Mouse (Mus musculus): Measurements from ENCODE around the gene Slc35d1. TPM values are rescaled to one million over a fixed set of nuclear protein-coding genes. Genes with fewer than 3 reads are reported as not detected.

Slc35d1 gene
- polyA plus RNA-seq, 1 experiment from 2014 or later, result 14.5 TPM

DNA sequence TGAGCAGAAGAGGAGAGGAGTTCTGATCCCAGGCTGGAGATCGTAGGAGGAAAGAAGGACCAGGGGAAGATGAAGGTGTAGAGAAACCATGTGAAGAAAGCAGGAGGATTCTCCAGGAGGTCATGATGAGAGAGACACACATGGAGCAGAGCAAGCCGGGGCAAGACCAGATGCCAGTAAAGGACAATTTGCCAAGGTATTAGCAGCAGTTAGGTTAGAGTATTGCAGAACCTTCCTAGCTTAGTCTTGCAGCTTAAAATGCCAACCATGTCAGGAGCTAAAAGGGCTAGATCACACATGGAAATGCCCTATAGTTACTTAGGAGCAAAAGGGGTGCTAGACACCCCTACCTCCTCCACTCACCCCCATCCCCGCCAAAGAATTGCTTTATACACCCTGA is 32.3 kb upstream of the Slc35d1 start:
- 75% methylated on average over 3 of the region's 3 CpGs for WGBS
- H3K9me3 ChIP-seq (ENCODE audit: low read depth, low read length), result no peaks in the 10 kb centered on the region
- DNase-seq (no peak), ATAC-seq (ENCODE audit: insufficient read depth) (no peak)
- H3K4me2 ChIP-seq, result no peak overlapping the region
- no peaks in the 10 kb centered on the region for H3K4me1 ChIP-seq (ENCODE audit: insufficient read depth)
- H3K9ac ChIP-seq, result no peak overlapping the region
- no peaks in the 10 kb centered on the region for H3K36me3 ChIP-seq (ENCODE audit: insufficient read depth)
- H3K4me3 ChIP-seq (ENCODE audit: low read depth, low read length), result no peak overlapping the region
- H3K27ac ChIP-seq (ENCODE audit: low read depth), result no peak overlapping the region
- TF ChIP-seq CTCF (IDR thresholded peaks at IDR 0.05; ENCODE audit: low read depth), result no peak
- no peaks in the 10 kb centered on the region for H3K27me3 ChIP-seq (ENCODE audit: insufficient read depth, low read length)

DNA sequence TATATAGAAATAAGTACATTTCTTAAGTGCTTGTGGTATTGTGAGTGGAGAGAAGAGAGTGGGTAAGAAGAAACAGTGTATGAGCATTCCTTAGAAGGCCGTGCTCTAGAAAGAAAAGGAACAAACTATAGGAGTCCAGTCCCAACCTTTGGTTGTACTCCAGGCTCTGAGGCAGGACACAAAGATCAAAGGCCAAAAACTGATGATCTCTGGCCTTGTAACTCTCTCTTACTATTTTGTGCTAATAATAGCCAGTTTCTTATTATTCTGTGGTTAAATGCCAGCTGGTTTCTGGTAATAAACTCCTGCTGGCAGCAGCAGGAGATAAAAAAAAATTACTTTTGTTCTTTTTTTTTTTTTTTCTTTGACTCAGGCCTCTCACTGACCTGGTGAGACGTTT is 17.2 kb upstream of the Slc35d1 start:
- Histone ChIP-seq H3K36me3 (ENCODE audit: insufficient read depth) (no peaks in the 10 kb centered on the region), H3K27ac (ENCODE audit: low read depth) (no peak overlapping the region), H3K9me3 (ENCODE audit: low read depth, low read length) (no peaks in the 10 kb centered on the region), H3K4me2 (no peak overlapping the region), H3K9ac (no peak overlapping the region), H3K4me3 (ENCODE audit: low read depth, low read length) (no peak overlapping the region), H3K27me3 (ENCODE audit: insufficient read depth, low read length) (no peaks in the 10 kb centered on the region), H3K4me1 (ENCODE audit: insufficient read depth) (no peaks in the 10 kb centered on the region)
- no peak for TF ChIP-seq CTCF (IDR thresholded peaks at IDR 0.05; ENCODE audit: low read depth)
- DNase-seq, result no peak
- no peak for ATAC-seq (ENCODE audit: insufficient read depth)
- 56% methylated on average over 2 of the region's 2 CpGs for WGBS

DNA sequence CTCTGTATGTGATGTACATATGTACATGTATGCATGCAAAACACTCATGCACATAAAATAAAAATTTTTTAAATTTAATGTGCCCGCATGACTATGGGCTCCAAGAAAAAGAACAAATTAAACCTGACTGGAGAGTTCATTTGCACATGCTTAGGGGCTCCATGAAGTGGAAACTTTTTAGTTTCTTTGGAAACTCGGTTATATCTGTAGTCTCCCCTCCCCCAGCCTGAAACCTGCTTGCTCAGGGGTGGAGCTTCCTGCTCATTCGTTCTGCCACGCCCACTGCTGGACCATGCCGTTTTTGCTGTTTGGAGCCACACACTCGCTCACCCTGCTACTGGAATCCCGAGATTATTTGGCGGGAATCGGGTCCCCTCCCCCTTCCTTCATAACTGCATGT is 7.9 kb upstream of the Slc35d1 start:
- no peaks in the 10 kb centered on the region for H3K4me1 ChIP-seq (ENCODE audit: insufficient read depth)
- H3K9ac ChIP-seq, result no peak overlapping the region
- H3K36me3 ChIP-seq (ENCODE audit: insufficient read depth), result no peaks in the 10 kb centered on the region
- H3K27me3 ChIP-seq (ENCODE audit: insufficient read depth, low read length), result no peaks in the 10 kb centered on the region
- DNase-seq (no peak), ATAC-seq (ENCODE audit: insufficient read depth) (peak; percentile 38; the same call in 1 of the 2 replicates)
- H3K4me2 ChIP-seq, result 0 out of 2 replicates have a peak overlapping the region, but pooled peaks have one; percentile 12
- 20% methylated on average over 9 of the region's 9 CpGs for WGBS
- TF ChIP-seq CTCF (IDR thresholded peaks at IDR 0.05; ENCODE audit: low read depth), result no peak
- H3K9me3 ChIP-seq (ENCODE audit: low read depth, low read length), result no peaks in the 10 kb centered on the region
- no peak overlapping the region for H3K4me3 ChIP-seq (ENCODE audit: low read depth, low read length)
- no peak overlapping the region for H3K27ac ChIP-seq (ENCODE audit: low read depth)

DNA sequence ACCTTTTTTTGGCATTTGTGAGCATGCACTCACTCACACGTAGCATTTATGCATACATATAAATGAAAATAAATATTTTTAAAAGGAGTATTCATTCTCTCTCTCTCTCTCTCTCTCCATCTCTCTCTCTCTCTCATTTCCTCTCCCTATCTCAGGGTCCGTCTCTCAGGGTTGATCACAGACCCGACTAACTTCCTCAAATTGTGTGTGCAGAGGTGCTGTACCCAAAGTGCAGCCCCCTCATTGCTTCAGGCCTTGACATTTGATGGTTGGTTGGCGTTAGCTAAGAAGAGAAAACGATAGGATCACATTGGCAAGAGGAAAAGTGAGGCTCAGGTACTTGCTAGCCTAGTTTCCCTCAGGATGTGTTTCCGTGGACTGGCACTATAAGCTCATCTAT is 6.8 kb upstream of the Slc35d1 start:
- no peaks in the 10 kb centered on the region for H3K36me3 ChIP-seq (ENCODE audit: insufficient read depth)
- no peak overlapping the region for H3K4me3 ChIP-seq (ENCODE audit: low read depth, low read length)
- ATAC-seq (ENCODE audit: insufficient read depth), result no peak
- no peak for TF ChIP-seq CTCF (IDR thresholded peaks at IDR 0.05; ENCODE audit: low read depth)
- no peaks in the 10 kb centered on the region for H3K4me1 ChIP-seq (ENCODE audit: insufficient read depth)
- no peak overlapping the region for H3K4me2 ChIP-seq
- H3K9ac ChIP-seq, result no peak overlapping the region
- 68% methylated on average over 6 of the region's 6 CpGs for WGBS
- no peak overlapping the region for H3K27ac ChIP-seq (ENCODE audit: low read depth)
- no peaks in the 10 kb centered on the region for H3K9me3 ChIP-seq (ENCODE audit: low read depth, low read length)
- H3K27me3 ChIP-seq (ENCODE audit: insufficient read depth, low read length), result no peaks in the 10 kb centered on the region
- no peak for DNase-seq

DNA sequence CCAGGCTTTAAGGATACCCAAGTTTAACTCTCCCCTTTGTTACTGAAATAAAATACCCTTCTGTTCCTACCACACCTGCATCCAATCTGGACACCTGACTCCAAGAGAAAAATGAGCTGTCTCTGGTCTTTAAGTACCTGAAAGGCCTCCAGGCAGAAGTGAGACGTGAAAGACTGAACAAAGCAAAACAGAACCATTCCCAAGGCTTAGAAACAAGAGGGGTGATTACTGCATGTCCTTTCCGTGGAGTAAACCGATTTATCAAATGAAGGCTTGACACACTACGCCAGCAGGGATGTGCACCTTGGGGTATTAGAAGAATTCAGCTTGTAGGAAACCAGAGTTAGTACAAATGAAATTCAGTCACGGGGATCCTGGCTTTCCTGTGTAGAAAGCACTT is 4.0 kb upstream of the Slc35d1 start:
- Histone ChIP-seq H3K4me2 (no peak overlapping the region), H3K27me3 (ENCODE audit: insufficient read depth, low read length) (no peaks in the 10 kb centered on the region), H3K36me3 (ENCODE audit: insufficient read depth) (no peaks in the 10 kb centered on the region), H3K4me3 (ENCODE audit: low read depth, low read length) (no peak overlapping the region), H3K9ac (no peak overlapping the region), H3K27ac (ENCODE audit: low read depth) (no peak overlapping the region), H3K4me1 (ENCODE audit: insufficient read depth) (no peaks in the 10 kb centered on the region), H3K9me3 (ENCODE audit: low read depth, low read length) (no peaks in the 10 kb centered on the region)
- TF ChIP-seq CTCF (IDR thresholded peaks at IDR 0.05; ENCODE audit: low read depth), result no peak
- ATAC-seq (ENCODE audit: insufficient read depth), result no peak
- WGBS, result 59% methylated on average over 5 of the region's 5 CpGs
- DNase-seq, result no peak

DNA sequence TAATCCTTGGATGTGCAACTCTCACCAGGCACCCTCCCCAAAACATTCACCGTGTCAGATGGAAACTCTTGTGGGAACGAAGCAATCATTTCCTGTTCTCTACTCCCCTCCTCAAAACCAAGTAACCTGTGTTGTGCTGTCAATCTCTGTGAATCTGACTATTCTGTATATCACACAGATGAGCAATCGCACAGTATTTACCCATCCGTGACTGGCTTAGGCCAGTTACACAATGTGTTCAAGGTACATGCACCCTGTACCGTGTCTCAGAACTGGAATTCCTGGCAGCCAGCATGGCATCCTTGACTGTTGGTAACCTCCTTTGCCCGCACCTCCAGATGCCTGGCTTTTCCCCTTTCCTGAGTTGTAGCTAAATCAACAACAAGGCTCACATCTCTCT is 1.1 kb upstream of the Slc35d1 start:
- 71% methylated on average over 6 of the region's 6 CpGs for WGBS

DNA sequence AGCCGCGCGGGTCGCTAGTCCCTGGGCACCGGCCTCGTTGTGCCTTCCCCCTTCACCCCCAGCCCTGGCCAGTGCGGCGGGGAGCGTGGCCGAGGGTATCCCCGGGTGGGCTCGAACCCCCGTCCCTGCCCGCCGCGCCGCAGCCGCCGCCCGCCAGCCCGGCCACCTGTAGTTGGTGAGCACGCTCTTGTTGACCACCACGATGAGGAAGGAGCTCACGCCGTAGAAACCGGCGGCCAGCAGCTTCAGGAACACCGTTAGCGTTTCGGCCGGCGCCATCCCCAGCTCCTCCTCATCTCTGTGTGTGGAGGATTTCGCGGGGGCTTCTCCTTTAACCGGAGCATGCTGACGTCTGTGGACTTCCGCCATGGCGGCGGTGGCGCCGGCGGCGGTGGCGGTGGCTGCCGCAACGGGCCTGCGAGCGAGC is 453 bp downstream of the Slc35d1 start:
- H3K4me3 ChIP-seq (ENCODE audit: low read depth, low read length), result peak overlapping the region; percentile 92
- whole genome bisulfite sequencing, result under 1% methylated on average over 47 of the region's 48 CpGs
- H3K4me2 ChIP-seq, result peak overlapping the region; percentile 84
- ATAC-seq (ENCODE audit: insufficient read depth) (peak; percentile 74), DNase-seq (peak; percentile 73)
- no peak for TF ChIP-seq CTCF (IDR thresholded peaks at IDR 0.05; ENCODE audit: low read depth)
- H3K9me3 ChIP-seq (ENCODE audit: low read depth, low read length), result no peaks in the 10 kb centered on the region
- H3K27me3 ChIP-seq (ENCODE audit: insufficient read depth, low read length), result no peaks in the 10 kb centered on the region
- peak overlapping the region; percentile 98 for H3K9ac ChIP-seq
- H3K4me1 ChIP-seq (ENCODE audit: insufficient read depth), result 0 out of 2 replicates have a peak, but pooled peaks cover 3% of the 10 kb centered on the region
- peaks cover 9% of the 10 kb centered on the region; the same call in 1 of the 2 replicates for H3K36me3 ChIP-seq (ENCODE audit: insufficient read depth)
- peak overlapping the region; percentile 98 for H3K27ac ChIP-seq (ENCODE audit: low read depth)

More for the DNA sequence above, 1.1 kb upstream of the Slc35d1 start:
- no peak for TF ChIP-seq CTCF (IDR thresholded peaks at IDR 0.05; ENCODE audit: low read depth)
- no peak for DNase-seq
- Histone ChIP-seq H3K27me3 (ENCODE audit: insufficient read depth, low read length) (no peaks in the 10 kb centered on the region), H3K36me3 (ENCODE audit: insufficient read depth) (no peaks in the 10 kb centered on the region), H3K4me1 (ENCODE audit: insufficient read depth) (0 out of 2 replicates have a peak, but pooled peaks cover 3% of the 10 kb centered on the region), H3K9ac (no peak overlapping the region), H3K4me3 (ENCODE audit: low read depth, low read length) (no peak overlapping the region), H3K4me2 (no peak overlapping the region), H3K27ac (ENCODE audit: low read depth) (no peak overlapping the region), H3K9me3 (ENCODE audit: low read depth, low read length) (no peaks in the 10 kb centered on the region)
- no peak for ATAC-seq (ENCODE audit: insufficient read depth)
